Mouse (Mus musculus) MEL (cell line): ENCODE data around the gene Adamts4. TPM values are rescaled to one million over a fixed set of nuclear protein-coding genes. Genes with fewer than 3 reads are reported as not detected.

ENCODE experiments used
- DNase-seq: peaks from one replicate; pipeline ENCODE4 v3.0.0; 2011; ENCODE audit warnings: low read depth, low spot score
- H3K27ac ChIP-seq: 2 replicates; pipeline ENCODE4 v1.5.1; 2012; ENCODE audit warnings: low read depth, mild to moderate bottlenecking, control low read depth, low read length, moderate library complexity; ENCODE audit not compliant: control insufficient read depth
- H3K27me3 ChIP-seq, 2 experiments: fragments of 150-350 bp in 1 of 2; sonication (generic) in 1 of 2; 2 replicates each; pipeline ENCODE4 v1.6.1; 2012; ENCODE audit warnings: low read length in 2 of 2, mild to moderate bottlenecking in 2 of 2, improper control_type of control experiment in 1 of 2, moderate library complexity in 1 of 2; ENCODE audit not compliant: insufficient read depth in 2 of 2, control insufficient read depth in 1 of 2
- H3K36me3 ChIP-seq, 2 experiments: 2 replicates each; pipeline ENCODE4 v1.6.1; 2012 to 2014; ENCODE audit warnings: low read length in 2 of 2, improper control_type of control experiment in 1 of 2, inconsistent platforms in 1 of 2, mild to moderate bottlenecking in 1 of 2; ENCODE audit not compliant: insufficient read depth in 2 of 2, control insufficient read depth in 1 of 2
- H3K4me1 ChIP-seq, 2 experiments: fragments of 150-350 bp in 1 of 2; sonication (generic) in 1 of 2; 2 replicates each; pipeline ENCODE4 v1.6.1; 2012; ENCODE audit warnings: low read length in 2 of 2, improper control_type of control experiment in 1 of 2, mild to moderate bottlenecking in 1 of 2; ENCODE audit not compliant: insufficient read depth in 2 of 2, control insufficient read depth in 1 of 2
- H3K4me3 ChIP-seq, 2 experiments: fragments of 150-350 bp in 1 of 2; sonication (generic) in 1 of 2; 2 replicates each; pipeline ENCODE4 v1.5.1; 2012; ENCODE audit warnings: low read depth in 2 of 2, low read length in 2 of 2, mild to moderate bottlenecking in 2 of 2, moderate library complexity in 2 of 2, control low read depth in 1 of 2, improper control_type of control experiment in 1 of 2; ENCODE audit not compliant: control insufficient read depth in 1 of 2, insufficient read depth in 1 of 2
- H3K79me2 ChIP-seq: 2 replicates; pipeline ENCODE4 v1.6.1; 2012; ENCODE audit warnings: mild to moderate bottlenecking, low read length, moderate library complexity; ENCODE audit not compliant: control insufficient read depth, poor library complexity, insufficient read depth
- H3K9ac ChIP-seq: 2 replicates; pipeline ENCODE4 v1.6.1; 2012; ENCODE audit warnings: low read depth, mild to moderate bottlenecking, control low read depth, low read length, moderate library complexity; ENCODE audit not compliant: control insufficient read depth, poor library complexity, severe bottlenecking
- H3K9me3 ChIP-seq: fragments of 150-350 bp; sonication (generic); replicated peaks from 2 replicates; pipeline ENCODE4 v1.6.1; 2012; ENCODE audit warnings: mild to moderate bottlenecking, low read length, improper control_type of control experiment, moderate library complexity; ENCODE audit not compliant: insufficient read depth
- BHLHE40 ChIP-seq: IDR thresholded peaks from 2 replicates; pipeline ENCODE4 v1.6.1; 2012; ENCODE audit warnings: low read depth, mild to moderate bottlenecking, inconsistent platforms, low read length, improper control_type of control experiment, borderline replicate concordance
- CHD1 ChIP-seq: IDR thresholded peaks from 2 replicates; pipeline ENCODE4 v1.6.1; 2012; ENCODE audit warnings: low read depth, mild to moderate bottlenecking, inconsistent platforms, low read length, improper control_type of control experiment
- CHD2 ChIP-seq: IDR thresholded peaks from 2 replicates; pipeline ENCODE4 v1.6.1; 2011; ENCODE audit warnings: low read length, improper control_type of control experiment
- CTCF ChIP-seq, 3 experiments: IDR thresholded peaks in 2 of 3; conservative IDR thresholded peaks in 1 of 3; 2 replicates each; pipeline ENCODE4 v1.5.1; 2011 to 2012; ENCODE audit warnings: low read length in 3 of 3, low read depth in 2 of 3, mild to moderate bottlenecking in 2 of 3, improper control_type of control experiment in 1 of 3, inconsistent platforms in 1 of 3, mixed read lengths in 1 of 3, moderate library complexity in 1 of 3; ENCODE audit not compliant: control insufficient read depth in 1 of 3, insufficient read depth in 1 of 3, poor library complexity in 1 of 3, severe bottlenecking in 1 of 3
- ELF1 ChIP-seq: IDR thresholded peaks from 2 replicates; pipeline ENCODE4 v1.6.1; 2014; ENCODE audit warnings: low read depth, mild to moderate bottlenecking, inconsistent platforms, low read length, improper control_type of control experiment, moderate library complexity
- EP300 ChIP-seq, 2 experiments: IDR thresholded peaks; 2 replicates each; pipeline ENCODE4 v1.6.1; 2011; ENCODE audit warnings: improper control_type of control experiment in 2 of 2, low read length in 2 of 2, low read depth in 1 of 2, mild to moderate bottlenecking in 1 of 2
- GABPA ChIP-seq: IDR thresholded peaks from 2 replicates; pipeline ENCODE4 v1.6.1; 2012; ENCODE audit warnings: low read depth, mild to moderate bottlenecking, inconsistent platforms, low read length, improper control_type of control experiment, moderate library complexity
- GATA1 ChIP-seq: IDR thresholded peaks from 2 replicates; pipeline ENCODE4 v1.6.1; 2011; ENCODE audit warnings: low read depth, low read length, improper control_type of control experiment
- HCFC1 ChIP-seq: IDR thresholded peaks from 2 replicates; pipeline ENCODE4 v1.6.1; 2012; ENCODE audit warnings: low read depth, mild to moderate bottlenecking, inconsistent platforms, low read length, improper control_type of control experiment, moderate library complexity
- JUND ChIP-seq: IDR thresholded peaks from 2 replicates; pipeline ENCODE4 v1.6.1; 2011; ENCODE audit warnings: low read depth, mild to moderate bottlenecking, improper control_type of control experiment, low read length
- KAT2A ChIP-seq: conservative IDR thresholded peaks from 2 replicates; pipeline ENCODE4 v1.6.1; 2012; ENCODE audit warnings: low read depth, low read length, improper control_type of control experiment, inconsistent platforms
- MAFK ChIP-seq: IDR thresholded peaks from 2 replicates; pipeline ENCODE4 v1.6.1; 2011; ENCODE audit warnings: low read depth, mild to moderate bottlenecking, low read length, improper control_type of control experiment, borderline replicate concordance
- MAX ChIP-seq: IDR thresholded peaks from 2 replicates; pipeline ENCODE4 v1.6.1; 2011; ENCODE audit warnings: low read length, improper control_type of control experiment
- MAZ ChIP-seq: IDR thresholded peaks from 2 replicates; pipeline ENCODE4 v1.6.1; 2012; ENCODE audit warnings: low read depth, mild to moderate bottlenecking, inconsistent platforms, low read length, improper control_type of control experiment
- MEF2A ChIP-seq: IDR thresholded peaks from 2 replicates; pipeline ENCODE4 v1.6.1; 2014; ENCODE audit warnings: low read depth, mild to moderate bottlenecking, inconsistent platforms, low read length, improper control_type of control experiment; ENCODE audit not compliant: poor library complexity, insufficient replicate concordance, severe bottlenecking; ENCODE audit errors: extremely low read depth
- MXI1 ChIP-seq: IDR thresholded peaks from 2 replicates; pipeline ENCODE4 v1.6.1; 2011; ENCODE audit warnings: mild to moderate bottlenecking, low read depth, low read length, improper control_type of control experiment
- MYB ChIP-seq: IDR thresholded peaks from 2 replicates; pipeline ENCODE4 v1.6.1; 2011; ENCODE audit warnings: mild to moderate bottlenecking, low read depth, low read length, improper control_type of control experiment
- MYC ChIP-seq: IDR thresholded peaks from 2 replicates; pipeline ENCODE4 v1.6.1; 2011; ENCODE audit warnings: low read depth, mild to moderate bottlenecking, low read length, improper control_type of control experiment, moderate library complexity
- NELFE ChIP-seq: IDR thresholded peaks from 2 replicates; pipeline ENCODE4 v1.6.1; 2011; ENCODE audit warnings: low read depth, low read length, improper control_type of control experiment
- NRF1 ChIP-seq: IDR thresholded peaks from 2 replicates; pipeline ENCODE4 v1.6.1; 2014; ENCODE audit warnings: low read depth, mild to moderate bottlenecking, inconsistent platforms, low read length, improper control_type of control experiment, moderate library complexity; ENCODE audit not compliant: poor library complexity, insufficient read depth, severe bottlenecking
- POLR2A ChIP-seq, 2 experiments: IDR thresholded peaks; 2 replicates each; pipeline ENCODE4 v1.6.1; 2011 to 2012; ENCODE audit warnings: low read length in 2 of 2, mild to moderate bottlenecking in 2 of 2, control low read depth in 1 of 2, improper control_type of control experiment in 1 of 2, low read depth in 1 of 2, moderate library complexity in 1 of 2; ENCODE audit not compliant: control insufficient read depth in 1 of 2, insufficient read depth in 1 of 2, poor library complexity in 1 of 2
- POLR2AphosphoS2 ChIP-seq: IDR thresholded peaks from 2 replicates; pipeline ENCODE4 v1.6.1; 2011; ENCODE audit warnings: low read length, improper control_type of control experiment
- POLR2AphosphoS5 ChIP-seq: IDR thresholded peaks from 2 replicates; pipeline ENCODE4 v1.6.1; 2012; ENCODE audit warnings: low read depth, borderline replicate concordance, mild to moderate bottlenecking, inconsistent platforms, low read length, moderate library complexity, mixed read lengths
- RAD21 ChIP-seq: IDR thresholded peaks from 2 replicates; pipeline ENCODE4 v1.6.1; 2011; ENCODE audit warnings: mild to moderate bottlenecking, low read depth, low read length, improper control_type of control experiment
- RCOR1 ChIP-seq: IDR thresholded peaks from 2 replicates; pipeline ENCODE4 v1.6.1; 2012; ENCODE audit warnings: low read depth, mild to moderate bottlenecking, inconsistent platforms, low read length, improper control_type of control experiment
- SIN3A ChIP-seq: IDR thresholded peaks from 2 replicates; pipeline ENCODE4 v1.6.1; 2012; ENCODE audit warnings: low read length, improper control_type of control experiment, inconsistent platforms
- SMC3 ChIP-seq: IDR thresholded peaks from 2 replicates; pipeline ENCODE4 v1.6.1; 2011; ENCODE audit warnings: low read depth, low read length, improper control_type of control experiment
- TAL1 ChIP-seq: IDR thresholded peaks from 2 replicates; pipeline ENCODE4 v1.6.1; 2012; ENCODE audit warnings: mild to moderate bottlenecking, inconsistent platforms, low read length, moderate library complexity, mixed read lengths
- TBP ChIP-seq: IDR thresholded peaks from 2 replicates; pipeline ENCODE4 v1.8.0; 2011; ENCODE audit warnings: low read depth, low read length, improper control_type of control experiment
- TCF12 ChIP-seq: IDR thresholded peaks from 2 replicates; pipeline ENCODE4 v1.6.1; 2014; ENCODE audit warnings: low read depth, mild to moderate bottlenecking, inconsistent platforms, low read length, improper control_type of control experiment, moderate library complexity
- UBTF ChIP-seq: IDR thresholded peaks from 2 replicates; pipeline ENCODE4 v1.6.1; 2012; ENCODE audit warnings: low read depth, mild to moderate bottlenecking, inconsistent platforms, low read length, improper control_type of control experiment, moderate library complexity, borderline replicate concordance; ENCODE audit not compliant: insufficient read depth
- USF1 ChIP-seq: IDR thresholded peaks from 2 replicates; pipeline ENCODE4 v1.6.1; 2014; ENCODE audit warnings: low read depth, mild to moderate bottlenecking, inconsistent platforms, low read length, improper control_type of control experiment, moderate library complexity
- USF2 ChIP-seq, 2 experiments: IDR thresholded peaks; 2 replicates each; pipeline ENCODE4 v1.6.1; 2011 to 2012; ENCODE audit warnings: improper control_type of control experiment in 2 of 2, low read length in 2 of 2, borderline replicate concordance in 1 of 2, inconsistent platforms in 1 of 2, low read depth in 1 of 2, mild to moderate bottlenecking in 1 of 2; ENCODE audit not compliant: insufficient read depth in 1 of 2
- ZC3H11A ChIP-seq: IDR thresholded peaks from 2 replicates; pipeline ENCODE4 v1.6.1; 2012; ENCODE audit warnings: low read depth, mild to moderate bottlenecking, inconsistent platforms, low read length, improper control_type of control experiment
- ZKSCAN1 ChIP-seq: IDR thresholded peaks from 2 replicates; pipeline ENCODE4 v1.6.1; 2012; ENCODE audit warnings: low read depth, mild to moderate bottlenecking, inconsistent platforms, low read length, improper control_type of control experiment, moderate library complexity
- ZMIZ1 ChIP-seq: IDR thresholded peaks from 2 replicates; pipeline ENCODE4 v1.6.1; 2012; ENCODE audit warnings: low read depth, mild to moderate bottlenecking, inconsistent platforms, low read length, improper control_type of control experiment, moderate library complexity
- ZNF384 ChIP-seq: IDR thresholded peaks from 2 replicates; pipeline ENCODE4 v1.6.1; 2012; ENCODE audit warnings: low read depth, mild to moderate bottlenecking, inconsistent platforms, low read length, improper control_type of control experiment
- polyA plus RNA-seq, 2 experiments: library from polyadenylated mRNA; stranded (reverse) in 1 of 2; unstranded in 1 of 2; fragments of >175 nt in 1 of 2; fragments of >200 nt in 1 of 2; gene quantifications; 2 replicates each; pipeline versions ENCODE4 v1.2.1 to v1.2.4; 2012; ENCODE audit warnings: low replicate concordance in 2 of 2, low read depth in 1 of 2; ENCODE audit not compliant: insufficient read length in 2 of 2, insufficient read depth in 1 of 2, missing spikeins in 1 of 2
- total RNA-seq: library from RNA; depleted of rRNA; stranded (reverse); fragments of 300-350 nt; gene quantifications from 2 replicates; pipeline ENCODE4 v1.2.3, GENCODE M21; 2012

Gene Adamts4
- total and polyA plus RNA-seq, 3 experiments: 0.03 TPM; not detected in 2

DNA sequence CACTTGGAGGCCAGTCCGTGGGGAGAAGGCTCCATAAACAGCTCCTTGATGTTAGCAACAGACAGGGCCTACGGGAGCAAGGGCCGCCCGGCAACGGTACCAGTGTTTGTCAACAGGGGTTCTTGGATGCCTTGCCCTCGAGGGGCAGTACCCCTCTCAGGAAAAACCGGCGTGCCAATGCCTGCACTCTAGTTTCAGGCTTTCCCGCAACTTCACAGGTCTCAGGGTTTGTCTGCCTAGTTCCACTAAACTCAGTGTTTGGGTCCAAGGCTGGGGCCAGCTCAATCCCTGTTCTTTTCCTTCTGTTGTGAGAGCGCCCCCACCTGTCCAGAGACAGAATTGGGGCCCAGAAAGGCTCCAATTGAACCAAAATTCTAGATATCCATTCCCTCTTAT is 31.3 kb downstream of the Adamts4 start:
- Histone ChIP-seq H3K79me2 (peaks cover 5% of the 10 kb centered on the region; the same call in 1 of the 2 replicates), H3K27me3 (no peaks in the 10 kb centered on the region), H3K9ac (peak overlapping the region; percentile 85), H3K4me3 (peak overlapping the region; percentile 62 to 80), H3K4me1 (peaks cover 0 to 10% of the 10 kb centered on the region in 2 experiments; a peak in 1 of 4 replicates), H3K27ac (peak overlapping the region; percentile 93), H3K9me3 (no peaks in the 10 kb centered on the region), H3K36me3 (peaks cover 0 to 7% of the 10 kb centered on the region in 2 experiments; a peak in 3 of 4 replicates)
- DNase-seq: peak; percentile 89
- TF ChIP-seq UBTF (no peak), SMC3 (peak; percentile 70), SIN3A (no peak), ZNF384 (no peak), TCF12 (no peak), ELF1 (no peak), RCOR1 (0 out of 2 replicates have a peak, but pooled peaks have one; percentile 27), CHD2 (no peak), MXI1 (peak; percentile 48; the same call in 1 of the 2 replicates), POLR2A (IDR thresholded peaks at IDR 0.05; ENCODE audit: control insufficient read depth in 1 of 2, insufficient read depth in 1 of 2, low read depth in 1 of 2, low read length in 2 of 2, poor library complexity in 1 of 2) (no peak), JUND (no peak), ZKSCAN1 (no peak), HCFC1 (no peak; the same call in 1 of the 2 replicates), USF2 (IDR thresholded peaks at IDR 0.05; ENCODE audit: borderline replicate concordance in 1 of 2, insufficient read depth in 1 of 2, low read depth in 1 of 2, low read length in 2 of 2) (no peak), NELFE (peak; percentile 11; the same call in 1 of the 2 replicates), MYC (no peak), NRF1 (no peak; the same call in 1 of the 2 replicates), GATA1 (no peak), POLR2AphosphoS5 (no peak), TAL1 (no peak), MAZ (peak; percentile 37), CHD1 (peak; percentile 80; the same call in 1 of the 2 replicates), POLR2AphosphoS2 (no peak), ZC3H11A (0 out of 2 replicates have a peak, but pooled peaks have one; percentile 43), MEF2A (no peak), ZMIZ1 (0 out of 2 replicates have a peak, but pooled peaks have one; percentile 44), GABPA (no peak), MYB (no peak), CTCF (IDR thresholded peaks at IDR 0.05 in 2 of 3, conservative IDR thresholded peaks at IDR 0.05 in 1 of 3; ENCODE audit: control insufficient read depth in 1 of 3, insufficient read depth in 1 of 3, low read depth in 2 of 3, low read length in 3 of 3, poor library complexity in 1 of 3, severe bottlenecking in 1 of 3) (peak; percentile 69 to 86 (median 76)), RAD21 (peak; percentile 57), USF1 (no peak), TBP (no peak), MAX (no peak), EP300 (IDR thresholded peaks at IDR 0.05; ENCODE audit: low read depth in 1 of 2, low read length in 2 of 2) (0 out of 4 replicates have a peak, but pooled peaks of 1 of the 2 experiments have one; percentile 24), MAFK (no peak), BHLHE40 (no peak), KAT2A (no peak)
